Mouse (Mus musculus) MEL (cell line): Measurements from ENCODE around the gene Dnm1.

Experiments used
- CTCF ChIP-seq, 3 experiments: IDR thresholded peaks in 2 of 3; conservative IDR thresholded peaks in 1 of 3; 2 replicates each; pipeline ENCODE4 v1.5.1; 2011 to 2012; ENCODE audit warnings: low read length in 3 of 3, low read depth in 2 of 3, mild to moderate bottlenecking in 2 of 3, improper control_type of control experiment in 1 of 3, inconsistent platforms in 1 of 3, mixed read lengths in 1 of 3, moderate library complexity in 1 of 3; ENCODE audit not compliant: control insufficient read depth in 1 of 3, insufficient read depth in 1 of 3, poor library complexity in 1 of 3, severe bottlenecking in 1 of 3
- ELF1 ChIP-seq: IDR thresholded peaks from 2 replicates; pipeline ENCODE4 v1.6.1; 2014; ENCODE audit warnings: low read depth, mild to moderate bottlenecking, inconsistent platforms, low read length, improper control_type of control experiment, moderate library complexity
- ETS1 ChIP-seq: IDR thresholded peaks from 2 replicates; pipeline ENCODE4 v1.6.1; 2012; ENCODE audit warnings: low read depth, mild to moderate bottlenecking, inconsistent platforms, low read length, improper control_type of control experiment, moderate library complexity
- GATA1 ChIP-seq: IDR thresholded peaks from 2 replicates; pipeline ENCODE4 v1.6.1; 2011; ENCODE audit warnings: low read depth, low read length, improper control_type of control experiment
- KAT2A ChIP-seq: conservative IDR thresholded peaks from 2 replicates; pipeline ENCODE4 v1.6.1; 2012; ENCODE audit warnings: low read depth, low read length, improper control_type of control experiment, inconsistent platforms
- MAZ ChIP-seq: IDR thresholded peaks from 2 replicates; pipeline ENCODE4 v1.6.1; 2012; ENCODE audit warnings: low read depth, mild to moderate bottlenecking, inconsistent platforms, low read length, improper control_type of control experiment
- NELFE ChIP-seq: IDR thresholded peaks from 2 replicates; pipeline ENCODE4 v1.6.1; 2011; ENCODE audit warnings: low read depth, low read length, improper control_type of control experiment
- POLR2A ChIP-seq, 2 experiments: IDR thresholded peaks; 2 replicates each; pipeline ENCODE4 v1.6.1; 2011 to 2012; ENCODE audit warnings: low read length in 2 of 2, mild to moderate bottlenecking in 2 of 2, control low read depth in 1 of 2, improper control_type of control experiment in 1 of 2, low read depth in 1 of 2, moderate library complexity in 1 of 2; ENCODE audit not compliant: control insufficient read depth in 1 of 2, insufficient read depth in 1 of 2, poor library complexity in 1 of 2
- POLR2AphosphoS2 ChIP-seq: IDR thresholded peaks from 2 replicates; pipeline ENCODE4 v1.6.1; 2011; ENCODE audit warnings: low read length, improper control_type of control experiment

- TF ChIP-seq ETS1 (no peak), ELF1 (no peak), POLR2AphosphoS2 (no peak), CTCF (IDR thresholded peaks at IDR 0.05 in 2 of 3, conservative IDR thresholded peaks at IDR 0.05 in 1 of 3; ENCODE audit: control insufficient read depth in 1 of 3, insufficient read depth in 1 of 3, low read depth in 2 of 3, low read length in 3 of 3, poor library complexity in 1 of 3, severe bottlenecking in 1 of 3) (no peak), POLR2A (IDR thresholded peaks at IDR 0.05; ENCODE audit: control insufficient read depth in 1 of 2, insufficient read depth in 1 of 2, low read depth in 1 of 2, low read length in 2 of 2, poor library complexity in 1 of 2) (no peak), GATA1 (no peak), NELFE (no peak), MAZ (no peak), KAT2A (no peak)
Observed at GRCm38 (mm10) chr2:32342039-32342438, 11.1 kb downstream of the Dnm1 start.
